Mouse (Mus musculus) large intestine, adult 2 months (tissue): ENCODE measurements around the gene Txn2. TPM values are rescaled to one million over a fixed set of nuclear protein-coding genes. Genes with fewer than 3 reads are reported as not detected.

Experiments
- DNase-seq: peaks from one replicate; pipeline ENCODE4 v3.0.0-alpha.2; 2012; ENCODE audit warnings: low read depth, low spot score
- WGBS: fragments of 180-500 bp; shearing (Covaris S2); methylation state at CpG from one replicate; pipeline ENCODE4 v1.1.7; 2018; 5-methylcytosine and 5-hydroxymethylcytosine counted together
- polyA plus RNA-seq: library from polyadenylated mRNA; depleted of rRNA; stranded (reverse); fragments of >200 nt; gene quantifications from 2 replicates; pipeline ENCODE4 v1.2.3, GENCODE M21; 2012; rRNA removed

The Txn2 gene
- polyA plus RNA-seq: 256 and 267 TPM in 2 replicates

DNA sequence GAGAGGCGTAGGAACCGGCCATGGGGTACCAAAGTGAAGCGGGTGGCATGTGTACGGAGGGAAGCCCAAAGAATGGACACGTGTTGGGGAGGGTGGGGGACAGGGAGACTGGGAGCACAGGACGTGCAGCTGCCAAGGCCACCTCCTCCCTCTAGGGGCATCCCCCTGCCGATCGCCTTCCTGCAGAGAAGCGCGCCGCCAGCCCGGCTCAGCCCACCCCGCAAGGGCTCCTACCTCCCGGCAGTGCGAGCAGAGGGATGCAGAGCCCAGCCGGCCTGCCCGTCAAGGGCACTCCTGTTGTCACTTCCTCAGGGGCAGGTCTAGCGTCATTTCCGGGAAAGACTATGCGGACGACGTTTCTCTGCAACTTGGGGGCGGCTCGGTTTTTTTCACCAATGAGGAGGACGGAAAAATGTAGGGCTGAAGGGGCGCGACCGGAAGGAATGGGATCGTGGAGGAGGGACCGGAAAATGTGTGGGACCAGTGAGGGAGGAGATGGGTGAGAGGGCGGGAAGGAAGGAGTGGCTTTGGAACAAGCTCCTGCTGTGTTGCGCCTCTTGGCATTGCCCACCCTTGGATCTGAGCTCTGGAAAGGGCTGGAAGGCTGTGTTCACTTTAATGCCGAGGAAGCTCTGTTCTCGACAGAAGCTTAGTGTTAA, at the start of gene Txn2:
TSS of gene Txn2 (minus strand) at position 334 of the 659 bp plus-strand sequence.
- WGBS: under 1% methylated on average over 34 of the region's 34 CpGs
- peak; percentile 99 for DNase-seq

DNA sequence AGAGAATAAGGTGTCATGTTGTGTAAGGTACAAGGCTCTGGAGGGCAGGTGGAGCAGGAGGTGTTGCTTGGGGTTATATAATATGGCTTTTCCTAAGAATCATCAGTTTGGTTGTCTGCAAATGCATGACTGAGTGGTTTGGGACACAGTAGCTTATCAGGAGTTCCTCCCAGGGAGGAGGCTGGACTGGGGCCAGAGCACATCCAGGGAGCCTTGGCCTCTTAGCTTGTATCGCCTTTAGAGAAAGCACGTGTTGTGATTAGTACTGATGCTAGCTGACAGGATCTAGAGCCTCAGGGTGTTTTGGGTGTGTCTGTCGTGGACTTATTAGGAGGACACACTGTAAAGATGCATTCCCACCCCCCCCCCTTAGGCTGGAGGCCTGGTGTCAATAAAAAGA, 48.9 kb upstream of the Txn2 start:
- DNase-seq: no peak
- WGBS: 42% methylated on average over 3 of the region's 3 CpGs

DNA sequence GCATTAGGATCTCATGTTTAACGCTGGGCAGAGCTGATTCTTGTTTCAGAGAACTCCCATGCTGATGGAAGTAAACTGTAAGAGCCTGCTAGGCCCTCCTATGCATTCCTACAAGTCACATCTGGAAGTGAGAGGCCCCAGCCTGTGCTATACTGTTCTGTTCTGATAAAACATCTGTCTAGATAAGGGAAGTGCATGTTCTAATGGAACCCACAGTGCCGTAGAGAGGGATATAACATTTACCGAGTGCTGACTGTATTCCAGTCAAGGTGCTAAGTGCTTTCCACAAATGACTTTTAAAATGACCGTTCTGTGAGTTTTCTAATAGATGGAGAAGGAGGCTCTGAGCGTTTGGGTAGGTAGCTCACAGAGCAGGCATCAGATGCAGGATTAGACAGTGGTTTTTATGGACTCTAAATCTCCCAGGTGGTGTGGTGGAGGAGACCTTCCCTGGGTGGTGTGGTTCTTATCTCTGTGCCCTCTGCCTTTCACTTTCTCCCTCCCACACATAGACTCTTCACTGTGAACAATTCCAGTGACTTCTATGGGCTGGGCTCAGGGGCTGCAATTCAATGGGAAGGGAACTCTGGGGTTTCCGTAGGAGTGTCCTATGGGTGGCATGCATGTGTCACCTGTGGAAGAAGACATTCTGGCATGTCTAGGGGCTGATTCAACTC, 45.5 kb upstream of the Txn2 start:
- 63% methylated on average over 6 of the region's 6 CpGs for WGBS
- no peak for DNase-seq

DNA sequence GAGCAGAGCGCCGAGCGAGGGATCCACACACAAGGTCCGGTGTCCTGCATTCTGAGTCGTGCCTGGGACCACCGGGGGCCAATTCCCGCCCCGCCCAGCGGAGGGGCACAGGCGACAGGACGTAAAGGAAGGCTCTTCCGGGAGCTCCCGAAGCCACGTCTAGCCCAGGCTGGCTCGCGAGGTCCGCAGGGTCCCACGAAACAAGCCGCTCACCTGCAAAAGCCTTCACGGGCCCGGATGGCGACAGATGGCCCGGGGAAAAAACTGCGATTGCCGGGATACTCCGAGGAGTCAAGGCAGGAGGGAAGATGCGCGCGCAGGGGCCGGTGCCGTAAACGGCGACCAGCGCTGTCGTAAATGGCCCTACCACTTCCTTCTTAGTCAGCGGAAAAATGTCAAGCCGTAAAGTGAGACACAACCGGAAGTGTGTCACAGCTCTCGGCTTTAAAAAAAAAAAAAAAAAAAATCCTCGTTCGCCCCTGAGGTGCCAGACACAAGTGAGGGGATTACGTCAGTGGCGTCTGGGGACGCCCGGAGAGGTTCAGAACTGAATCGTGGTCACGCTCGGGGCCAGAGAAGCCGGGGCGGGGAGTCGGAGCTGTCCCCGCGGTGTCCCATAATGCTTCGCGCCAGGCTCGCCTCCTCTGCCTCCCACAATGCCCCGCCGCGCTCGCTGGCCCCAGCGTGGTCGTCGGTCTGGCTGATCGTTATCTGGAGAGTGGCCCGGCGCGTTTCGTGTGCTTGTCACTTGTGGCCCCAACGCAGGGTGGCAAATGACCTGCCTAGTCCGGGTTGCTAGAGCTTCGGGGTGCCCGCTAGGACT, 41.9 kb upstream of the Txn2 start, which contains the start of gene Eif3d:
TSS of gene Eif3d (minus strand) at position 344 of the 823 bp plus-strand sequence.
- under 1% methylated on average over 72 of the region's 72 CpGs for WGBS
- DNase-seq: peak; percentile 55

DNA sequence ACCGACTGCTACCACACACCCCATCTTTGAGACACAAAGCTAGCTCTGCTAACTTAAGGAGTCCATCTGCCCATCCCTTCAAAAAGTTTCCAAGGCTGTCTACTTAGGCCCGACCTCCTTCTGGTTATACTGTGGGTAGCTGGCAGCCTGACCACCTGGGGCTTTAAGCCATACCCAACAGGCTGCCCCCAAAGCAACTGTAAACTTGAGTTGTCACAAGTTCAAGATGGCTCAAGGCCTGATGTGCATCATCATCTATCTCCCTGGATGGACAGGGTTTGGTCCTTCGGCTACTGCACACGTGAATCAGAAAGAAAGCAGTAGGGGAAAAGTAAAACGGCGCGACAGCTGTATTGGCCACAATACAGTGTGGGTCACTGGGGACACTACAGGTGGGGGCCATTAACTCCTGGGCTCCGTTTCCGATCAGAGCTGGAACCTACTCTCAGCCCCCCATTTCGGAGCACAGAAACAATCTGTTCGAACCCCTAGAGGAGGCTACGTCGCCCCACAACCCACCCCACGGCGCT, 41.2 kb upstream of the Txn2 start:
- no peak for DNase-seq
- WGBS: 1% methylated on average over 15 of the region's 15 CpGs

DNA sequence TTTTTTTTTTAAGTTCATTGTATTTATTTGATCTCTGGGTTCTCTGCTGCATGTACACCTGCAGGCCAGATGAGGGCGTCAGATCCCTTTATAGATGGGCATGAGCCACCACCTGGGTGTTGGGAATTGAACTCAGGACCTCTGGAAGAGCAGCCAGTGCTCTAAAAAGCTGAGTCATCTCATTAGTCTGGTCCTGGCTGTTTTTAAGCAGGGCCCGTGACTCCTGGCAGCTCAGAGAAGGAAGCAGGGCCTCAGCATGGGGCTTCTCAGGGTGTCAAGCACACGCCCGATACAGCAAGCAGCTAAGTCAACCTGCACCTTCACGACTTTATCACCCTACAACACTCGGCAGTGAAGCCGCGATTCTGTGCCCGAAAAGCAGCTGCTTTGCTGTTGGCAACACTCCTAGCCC, 36.3 kb upstream of the Txn2 start:
- DNase-seq: no peak
- 58% methylated on average over 9 of the region's 9 CpGs for WGBS

DNA sequence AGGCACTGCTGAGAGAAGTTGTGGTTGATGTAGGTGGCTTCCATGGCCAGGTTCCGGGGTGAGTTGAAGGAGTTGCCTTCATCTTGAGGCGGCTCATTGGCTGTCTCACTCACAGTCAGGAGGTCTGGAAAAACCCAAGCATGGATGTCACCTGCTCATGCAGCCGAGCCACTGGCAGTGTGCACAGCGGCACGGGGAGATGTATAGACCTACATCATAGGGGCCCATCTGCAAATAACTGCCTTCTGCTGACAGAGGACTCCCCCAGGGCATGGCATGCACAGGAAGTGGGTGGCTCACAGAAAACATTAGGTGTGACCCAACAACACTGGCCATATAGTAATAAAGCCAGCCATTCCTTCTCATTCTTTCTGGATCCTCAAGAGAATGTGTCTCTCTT, 33.6 kb upstream of the Txn2 start:
- 94% methylated on average over 5 of the region's 5 CpGs for WGBS
- DNase-seq: no peak

DNA sequence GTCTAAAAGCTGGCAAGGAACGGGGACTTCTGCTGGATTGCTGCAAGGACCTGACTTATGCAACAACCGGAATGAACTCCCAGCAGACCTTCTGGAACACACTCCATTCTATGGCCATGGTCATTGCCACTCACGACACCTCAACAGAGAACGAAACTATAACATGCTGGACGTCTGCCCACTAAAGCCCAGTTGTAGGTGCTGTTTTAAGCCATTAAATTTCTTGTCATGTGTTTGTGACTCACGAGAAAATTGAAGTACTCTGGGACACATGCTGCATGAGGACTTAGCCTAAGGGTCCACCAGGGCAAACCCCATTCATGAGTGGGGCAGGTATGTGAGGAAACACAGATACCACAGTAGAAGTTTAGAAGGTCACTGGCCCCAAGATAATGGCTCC, 31.9 kb upstream of the Txn2 start:
- 86% methylated on average over 6 of the region's 6 CpGs for WGBS
- DNase-seq: no peak

DNA sequence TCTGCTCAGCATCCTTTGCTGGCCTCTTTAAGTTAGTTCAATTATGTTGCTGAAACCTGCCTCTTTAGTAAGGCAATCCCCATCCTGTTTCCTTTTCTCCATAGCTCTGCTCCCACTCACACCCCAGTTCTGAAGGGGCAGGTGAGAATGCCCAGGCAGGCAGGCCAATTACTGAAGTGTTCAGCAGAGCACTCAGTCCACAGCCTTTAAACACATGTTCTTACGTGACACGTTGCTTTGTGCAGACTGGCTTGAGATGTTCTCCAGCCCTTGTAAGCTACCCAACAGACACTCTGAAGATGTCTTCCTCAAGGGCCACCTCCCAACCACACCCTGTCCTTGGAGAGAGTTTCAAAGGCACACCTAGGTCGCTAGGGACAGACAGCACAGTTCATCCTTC, 29.3 kb upstream of the Txn2 start:
- 47% methylated on average over 3 of the region's 3 CpGs for WGBS
- DNase-seq: no peak

DNA sequence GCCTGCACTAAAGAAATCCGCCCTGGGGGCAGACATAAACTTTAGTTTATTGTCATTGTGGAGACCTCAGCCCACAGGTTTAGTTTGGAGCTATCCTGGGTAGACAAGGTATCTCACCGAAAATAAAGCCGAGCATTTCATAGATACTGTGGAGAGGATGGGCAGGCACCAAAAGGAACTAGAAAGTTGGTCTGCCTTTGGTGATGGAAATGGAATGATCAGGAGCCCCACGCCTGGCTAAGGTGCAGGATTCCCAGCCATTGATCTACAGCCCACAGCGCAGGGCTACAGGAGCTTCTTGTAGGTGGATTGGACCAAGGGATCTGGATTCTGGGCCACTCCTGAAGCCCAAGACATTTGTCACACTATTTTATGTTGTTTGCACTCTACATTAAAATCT, 28.8 kb upstream of the Txn2 start:
- WGBS: 32% methylated on average over 5 of the region's 5 CpGs
- no peak for DNase-seq

DNA sequence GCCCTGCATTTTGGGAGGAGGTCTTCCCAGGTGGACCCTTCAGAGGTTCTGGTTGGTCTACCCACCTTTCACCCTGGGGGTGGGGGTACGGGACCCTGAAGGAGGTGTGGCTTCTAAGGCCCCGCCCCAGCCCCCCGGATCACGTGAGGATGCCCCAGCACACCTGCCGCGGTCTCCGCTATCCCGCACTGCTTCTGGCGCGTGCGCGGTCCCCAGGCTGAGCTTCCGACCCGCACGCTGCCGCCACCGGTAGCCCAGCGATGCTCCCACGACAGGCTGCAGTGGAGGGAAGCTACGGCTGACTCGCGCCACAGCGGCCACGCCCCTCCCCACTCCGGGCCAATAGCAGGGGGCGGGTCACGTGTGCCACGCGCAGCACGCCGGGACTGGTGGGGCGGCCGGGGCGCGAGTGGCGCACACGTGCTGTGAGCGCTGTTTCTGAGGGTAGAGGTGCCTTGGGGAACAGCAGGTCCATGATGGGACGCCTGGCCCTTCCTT, 27.6 kb upstream of the Txn2 start, which contains the start of gene Foxred2:
TSS of gene Foxred2 (minus strand) at position 319 of the 498 bp plus-strand sequence.
- under 1% methylated on average over 39 of the region's 39 CpGs for WGBS
- DNase-seq: no peak

DNA sequence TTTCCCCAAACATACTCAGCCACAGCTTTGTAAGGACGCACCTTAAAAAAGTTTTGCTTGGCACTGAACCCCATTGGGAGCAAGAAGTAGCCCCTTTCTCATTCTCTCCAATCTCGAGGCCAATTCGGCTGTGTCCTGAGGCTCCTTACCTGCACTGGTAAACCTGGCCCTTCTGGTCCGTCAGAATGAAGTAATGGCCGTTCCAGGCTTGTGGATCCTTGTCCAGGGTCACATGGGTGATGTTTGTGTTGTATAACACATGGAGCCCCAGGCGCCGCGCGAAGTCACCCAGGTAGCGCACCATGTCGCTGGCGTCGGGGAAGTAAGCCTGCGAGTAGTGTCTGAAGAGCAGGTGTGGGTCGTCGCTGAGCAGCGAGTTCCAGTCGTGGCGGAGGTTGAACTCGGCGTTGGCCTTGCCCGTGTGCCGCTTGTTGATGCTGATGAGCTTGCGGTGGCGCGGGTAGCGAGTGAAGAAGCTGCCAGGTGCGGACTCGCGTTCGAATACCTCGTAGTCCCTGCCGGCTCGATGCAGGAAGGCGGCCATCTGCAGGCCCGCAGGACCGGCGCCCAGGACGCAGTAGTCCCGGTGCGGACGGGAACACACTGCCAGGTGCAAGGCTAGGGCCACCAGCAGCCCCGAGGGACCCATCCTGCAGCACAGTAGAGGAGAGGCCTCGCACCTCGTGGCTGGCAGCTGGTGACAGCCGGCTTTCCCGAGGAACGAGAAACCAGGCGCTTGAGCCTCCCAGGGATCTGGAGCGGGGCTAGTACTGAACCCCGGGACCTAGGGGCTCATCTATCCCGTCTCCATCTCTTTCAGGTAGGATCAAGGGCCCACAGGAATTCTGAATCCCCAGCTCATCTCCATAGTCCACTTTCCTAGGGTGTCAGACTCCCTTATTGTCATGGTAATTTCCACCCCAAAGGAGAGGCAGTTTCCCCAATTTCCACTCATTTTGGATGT, 26.9 kb upstream of the Txn2 start:
- 13% methylated on average over 52 of the region's 52 CpGs for WGBS
- no peak for DNase-seq

DNA sequence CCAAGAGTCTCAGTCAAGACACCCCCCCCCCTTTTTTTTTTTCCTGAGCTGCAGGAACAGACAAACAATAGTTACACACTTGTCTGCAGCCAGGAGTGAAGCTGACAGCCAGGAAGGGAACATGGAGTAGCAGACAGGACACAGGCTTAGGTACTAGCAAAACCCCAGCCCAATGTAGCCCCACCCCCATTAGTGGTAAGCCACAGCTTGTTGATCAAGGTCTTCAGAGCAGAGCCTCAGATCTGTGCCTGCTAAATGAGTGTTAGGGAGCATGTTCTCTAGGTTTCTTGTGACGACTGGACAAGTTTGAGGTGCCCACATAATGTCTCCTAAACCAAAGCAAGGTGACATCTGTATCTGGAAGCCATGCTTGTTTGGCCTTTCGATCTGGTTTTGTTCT, 25.6 kb upstream of the Txn2 start:
- no peak for DNase-seq
- WGBS: 92% methylated on average over 2 of the region's 2 CpGs

DNA sequence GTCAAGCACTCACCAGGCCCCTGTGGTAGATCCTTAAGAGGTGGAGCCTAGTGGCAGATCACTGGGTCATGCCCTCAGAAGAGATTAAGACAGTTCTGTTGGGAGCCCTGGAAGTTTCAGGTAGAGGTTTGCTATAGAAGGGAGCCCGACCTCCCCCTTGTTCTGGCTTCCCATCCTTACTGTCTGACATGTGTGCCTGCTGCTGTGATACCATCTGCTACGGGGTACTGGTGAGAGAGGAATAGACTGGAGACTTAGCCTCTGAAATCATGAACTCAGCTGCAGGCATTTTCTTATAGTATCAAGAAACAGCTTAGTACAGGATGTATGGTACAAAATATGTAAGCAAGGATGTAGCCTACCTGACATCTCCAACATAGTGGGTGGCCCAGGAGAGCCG, 24.1 kb upstream of the Txn2 start:
- WGBS: 83% methylated on average over 3 of the region's 3 CpGs
- DNase-seq: no peak

DNA sequence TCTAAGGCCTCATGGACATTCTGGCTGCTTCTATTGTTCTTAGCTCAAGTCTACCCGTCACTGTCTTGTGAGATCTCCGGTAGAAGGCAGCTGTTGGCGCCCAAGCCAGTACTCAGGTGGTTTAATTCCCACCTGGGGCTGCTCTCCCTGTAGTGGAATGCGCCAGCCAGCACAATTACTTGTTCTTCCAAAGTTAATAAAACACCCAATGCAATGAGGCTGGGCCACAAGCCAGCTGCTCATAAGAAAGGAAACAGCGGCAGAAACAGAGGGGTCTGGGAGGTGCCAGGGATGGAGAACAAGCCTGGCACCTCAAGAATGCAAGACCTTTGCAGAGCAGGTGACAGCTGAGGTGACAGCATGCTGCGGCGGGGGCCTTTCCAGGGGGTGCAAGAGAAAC, 20.3 kb upstream of the Txn2 start:
- no peak for DNase-seq
- 38% methylated on average over 7 of the region's 7 CpGs for WGBS

DNA sequence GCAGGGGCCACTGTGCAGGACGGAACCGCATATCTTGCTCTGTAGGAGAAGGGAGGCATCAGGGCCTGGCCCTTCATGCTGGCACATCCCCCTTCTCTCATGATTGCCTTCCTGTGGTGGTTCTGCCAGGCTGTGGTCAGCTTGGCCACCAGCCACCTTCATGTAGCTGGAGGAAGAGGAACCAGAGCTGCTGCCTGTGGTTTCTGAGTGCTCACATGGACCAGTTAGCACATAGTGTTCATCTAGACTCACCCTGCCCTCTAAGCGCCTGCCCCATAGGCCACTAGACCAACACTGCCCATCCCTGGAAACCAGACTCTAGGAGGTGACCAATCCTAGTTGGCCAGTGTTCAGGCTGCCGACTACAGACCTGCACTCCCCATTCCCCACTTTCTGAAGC, 16.9 kb upstream of the Txn2 start:
- DNase-seq: no peak
- WGBS: 84% methylated on average over 4 of the region's 4 CpGs

DNA sequence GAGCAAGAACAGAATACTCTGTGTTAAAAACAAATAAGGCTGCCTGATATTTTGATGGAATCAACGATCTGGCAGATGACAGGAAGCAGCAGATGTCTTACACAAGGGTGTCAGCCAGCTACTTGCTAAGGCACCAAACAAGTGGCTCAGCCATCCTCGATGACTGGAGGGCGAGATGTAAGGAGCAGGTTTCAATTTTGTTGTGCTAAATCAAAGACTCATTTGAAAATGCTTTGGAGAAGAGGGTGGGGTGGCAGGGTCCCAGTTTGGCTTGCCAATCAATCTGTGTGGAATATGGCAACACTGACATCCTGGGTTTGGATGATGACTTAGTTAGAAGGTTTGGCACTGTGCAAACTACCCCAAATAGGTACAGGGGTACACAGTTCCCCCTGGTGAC, 12.8 kb upstream of the Txn2 start:
- DNase-seq: no peak
- WGBS: 84% methylated on average over 3 of the region's 3 CpGs

DNA sequence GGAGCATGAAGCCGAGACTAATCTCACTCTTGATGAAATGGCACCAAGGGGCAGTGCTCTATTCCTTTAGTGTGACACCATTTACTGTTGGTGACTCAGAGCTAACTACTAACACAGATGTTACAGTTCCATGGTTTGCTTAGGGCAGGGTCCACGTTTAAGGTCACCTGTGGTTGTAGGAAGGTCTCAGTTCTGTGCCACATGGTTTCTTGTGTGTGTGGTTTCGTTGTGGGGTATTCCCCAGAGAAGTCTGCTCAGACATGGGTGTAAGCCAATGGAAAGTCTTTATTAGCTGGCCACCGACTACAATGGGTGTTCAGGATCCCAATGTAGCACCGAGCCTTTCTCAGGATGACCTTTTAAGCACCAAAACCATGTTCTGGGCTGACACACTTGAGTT, 9.7 kb upstream of the Txn2 start:
- WGBS: 49% methylated on average over 5 of the region's 5 CpGs

More for the DNA sequence above, 9.7 kb upstream of the Txn2 start:
- DNase-seq: no peak
